Mouse (Mus musculus) C2C12 (cell line): ENCODE measurements around the gene Tbata.

Source experiments
- CTCF ChIP-seq: IDR thresholded peaks from one replicate; pipeline ENCODE4 v1.5.1; 2011; ENCODE audit not compliant: control insufficient read depth, insufficient read depth, insufficient read length
- MAX ChIP-seq: IDR thresholded peaks from one replicate; pipeline ENCODE4 v1.6.1; 2011; ENCODE audit warnings: mild to moderate bottlenecking, control low read depth
- MYOD1 ChIP-seq: IDR thresholded peaks from one replicate; pipeline ENCODE4 v1.6.1; 2011; ENCODE audit warnings: low read depth; ENCODE audit not compliant: control insufficient read depth, insufficient read length
- MYOG ChIP-seq: IDR thresholded peaks from one replicate; pipeline ENCODE4 v1.6.1; 2011; ENCODE audit not compliant: control insufficient read depth, insufficient read length; ENCODE audit errors: extremely low read depth
- USF1 ChIP-seq: IDR thresholded peaks from one replicate; pipeline ENCODE4 v1.6.1; 2011; ENCODE audit warnings: low read depth, mild to moderate bottlenecking, control low read depth, moderate library complexity

DNA sequence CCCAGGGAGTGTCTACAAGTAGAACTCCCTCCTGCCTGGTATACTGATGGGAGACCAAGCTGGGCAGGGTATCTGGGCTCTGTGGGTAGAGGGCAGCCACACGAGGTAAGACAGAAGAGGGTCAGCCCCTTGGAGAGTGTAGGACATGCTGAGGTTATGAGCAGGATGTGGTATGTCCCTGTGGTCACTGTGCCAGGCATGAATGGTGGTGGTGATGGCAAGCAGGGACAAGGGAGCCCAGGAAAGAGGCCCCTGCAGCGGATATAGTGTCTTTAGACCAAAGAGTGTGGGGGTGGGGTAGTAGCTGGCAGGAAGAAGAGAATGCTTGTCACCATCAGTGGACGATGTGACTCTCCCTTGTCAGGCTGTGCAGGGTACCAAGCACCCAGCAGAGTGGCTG lies 16.3 kb downstream of the Tbata start:
- no peak for TF ChIP-seq MAX
- no peak for TF ChIP-seq MYOD1
- TF ChIP-seq USF1, result no peak
- TF ChIP-seq CTCF, result no peak
- no peak for TF ChIP-seq MYOG
